Mouse (Mus musculus) thymus, adult 2 months (tissue): Measurements from ENCODE around the gene Inca1. TPM values are rescaled to one million over a fixed set of nuclear protein-coding genes. Genes with fewer than 3 reads are reported as not detected.
A peak's percentile ranks its signal among the peaks of the same experiment; 100 is the strongest.

Source experiments
- DNase-seq: peaks from one replicate; pipeline ENCODE4 v3.0.0; 2021
- H3K27ac ChIP-seq: fragments of 200-500 bp; 2 replicates; pipeline ENCODE4 v1.5.1; 2012; ENCODE audit warnings: low read length, control low read depth; ENCODE audit not compliant: control insufficient read depth, insufficient read depth
- H3K27me3 ChIP-seq: fragments of 200-500 bp; 2 replicates; pipeline ENCODE4 v1.6.1; 2012; ENCODE audit warnings: mild to moderate bottlenecking, low read length, moderate library complexity, mixed read lengths; ENCODE audit not compliant: control insufficient read depth, insufficient read depth
- H3K36me3 ChIP-seq: fragments of 200-500 bp; 2 replicates; pipeline ENCODE4 v1.6.1; 2012; ENCODE audit warnings: mild to moderate bottlenecking, low read length, moderate library complexity; ENCODE audit not compliant: control insufficient read depth, insufficient read depth
- H3K4me1 ChIP-seq: fragments of 200-500 bp; replicated peaks from 2 replicates; pipeline ENCODE4 v1.6.1; 2012; ENCODE audit warnings: low read length; ENCODE audit not compliant: control insufficient read depth, insufficient read depth
- H3K4me3 ChIP-seq: fragments of 200-500 bp; 2 replicates; pipeline ENCODE4 v1.5.1; 2012; ENCODE audit warnings: mild to moderate bottlenecking, low read length, control low read depth, moderate library complexity; ENCODE audit not compliant: control insufficient read depth, insufficient read depth
- CTCF ChIP-seq: fragments of 200-500 bp; IDR thresholded peaks from 2 replicates; pipeline ENCODE4 v1.5.1; 2012; ENCODE audit warnings: mild to moderate bottlenecking, control low read depth, low read length, moderate library complexity, borderline replicate concordance; ENCODE audit not compliant: control insufficient read depth, poor library complexity, insufficient read depth; ENCODE audit errors: extremely low read depth
- POLR2A ChIP-seq: fragments of 200-500 bp; IDR thresholded peaks from 2 replicates; pipeline ENCODE4 v1.6.1; 2012; ENCODE audit warnings: mild to moderate bottlenecking, low read length, control low read depth, moderate library complexity; ENCODE audit not compliant: control insufficient read depth, poor library complexity, insufficient read depth; ENCODE audit errors: extremely low read depth
- WGBS: fragments of 180-500 bp; shearing (Covaris S2); methylation state at CpG from one replicate; pipeline ENCODE4 v1.1.7; 2018; 5-methylcytosine and 5-hydroxymethylcytosine counted together
- polyA plus RNA-seq: library from polyadenylated mRNA; depleted of rRNA; stranded (reverse); fragments of >200 nt; gene quantifications from 2 replicates; pipeline ENCODE4 v1.2.3, GENCODE M21; 2012

Gene Inca1
- polyA plus RNA-seq, 1 experiment, result 1.9 TPM

- H3K27ac ChIP-seq, result no peak overlapping the region
- H3K4me1 ChIP-seq, result peaks cover 13% of the 10 kb centered on the region
- no peak for DNase-seq
- WGBS, result 94% methylated on average over 6 of the region's 6 CpGs
- H3K27me3 ChIP-seq, result no peaks in the 10 kb centered on the region
- H3K36me3 ChIP-seq, result peaks cover 34% of the 10 kb centered on the region
- no peak overlapping the region for H3K4me3 ChIP-seq
- TF ChIP-seq POLR2A, result no peak
- no peak for TF ChIP-seq CTCF
Observed at GRCm38 (mm10) chr11:70702781-70703180, 2.8 kb upstream of the Inca1 start.

- no peak for TF ChIP-seq POLR2A
- no peak for TF ChIP-seq CTCF
- H3K27ac ChIP-seq, result no peak overlapping the region
- peaks cover 28% of the 10 kb centered on the region for H3K36me3 ChIP-seq
- DNase-seq, result no peak
- 94% methylated on average over 6 of the region's 6 CpGs for WGBS
- H3K4me1 ChIP-seq, result peaks cover 13% of the 10 kb centered on the region
- no peak overlapping the region for H3K4me3 ChIP-seq
- H3K27me3 ChIP-seq, result no peaks in the 10 kb centered on the region
Observed at GRCm38 (mm10) chr11:70701984-70702733, 2.2 kb upstream of the Inca1 start.

GRCm38 (mm10) chr11:70701221-70701955 is 1.4 kb upstream of the Inca1 start:
- Histone ChIP-seq H3K36me3 (peaks cover 20% of the 10 kb centered on the region; the same call in 1 of the 2 replicates), H3K27me3 (no peaks in the 10 kb centered on the region), H3K27ac (no peak overlapping the region), H3K4me3 (peak overlapping the region; percentile 79), H3K4me1 (peaks cover 13% of the 10 kb centered on the region)
- no peak for DNase-seq
- TF ChIP-seq CTCF, result no peak
- no peak for TF ChIP-seq POLR2A
- WGBS, result 60% methylated on average over 10 of the region's 10 CpGs

- no peak for TF ChIP-seq CTCF
- no peak for TF ChIP-seq POLR2A
- Histone ChIP-seq H3K27me3 (no peaks in the 10 kb centered on the region), H3K4me1 (peaks cover 13% of the 10 kb centered on the region), H3K36me3 (peaks cover 13% of the 10 kb centered on the region; the same call in 1 of the 2 replicates), H3K4me3 (peak overlapping the region; percentile 79), H3K27ac (no peak overlapping the region)
- peak; percentile 56 for DNase-seq
- WGBS, result under 1% methylated on average over 34 of the region's 34 CpGs
Observed at GRCm38 (mm10) chr11:70700613-70701012, 658 bp upstream of the Inca1 start.

GRCm38 (mm10) chr11:70699051-70699450 is 904 bp downstream of the Inca1 start:
- no peak for TF ChIP-seq POLR2A
- no peak for TF ChIP-seq CTCF
- Histone ChIP-seq H3K27me3 (no peaks in the 10 kb centered on the region), H3K36me3 (no peaks in the 10 kb centered on the region), H3K4me3 (no peak overlapping the region), H3K4me1 (peaks cover 13% of the 10 kb centered on the region), H3K27ac (no peak overlapping the region)
- WGBS, result 74% methylated on average over 2 of the region's 2 CpGs
- DNase-seq, result no peak

- Histone ChIP-seq H3K36me3 (no peaks in the 10 kb centered on the region), H3K27me3 (no peaks in the 10 kb centered on the region), H3K27ac (no peak overlapping the region), H3K4me3 (no peak overlapping the region), H3K4me1 (peaks cover 13% of the 10 kb centered on the region)
- no peak for TF ChIP-seq CTCF
- no peak for TF ChIP-seq POLR2A
- 82% methylated on average over 3 of the region's 3 CpGs for WGBS
- no peak for DNase-seq
Observed at GRCm38 (mm10) chr11:70697376-70697775, 2.6 kb downstream of the Inca1 start.
